Mouse (Mus musculus) forebrain, embryonic 15.5 days (tissue): ENCODE measurements at regions not wholly inside any gene's neighbourhood (a gene's known extent, or its start where the extent isn't known, plus 50 kb on each side); places are given as distances from the start of the nearest gene placed in this dataset.
"Not testable (repeated sequence)": the region's sequence is repeated elsewhere in the genome, so short reads cannot be mapped to it uniquely, and the experiment has no call there.

Source experiments
- ATAC-seq: fragments of 200-750 bp; cut with Nextera tagmentation; replicated peaks from 2 replicates; pipeline ENCODE4 v1.8.0; 2017; ENCODE audit warnings: mild to moderate bottlenecking, moderate TSS enrichment, moderate library complexity
- H3K27ac ChIP-seq: fragments of 300-500 bp; sonication (generic); replicated peaks from 2 replicates; pipeline ENCODE4 v1.5.1; 2015; ENCODE audit warnings: mild to moderate bottlenecking, inconsistent platforms
- H3K27me3 ChIP-seq: fragments of 300-500 bp; sonication (generic); 2 replicates; pipeline ENCODE4 v1.6.1; 2015; ENCODE audit warnings: inconsistent platforms
- H3K36me3 ChIP-seq: fragments of 300-500 bp; sonication (generic); 2 replicates; pipeline ENCODE4 v1.6.1; 2015; ENCODE audit warnings: mild to moderate bottlenecking, inconsistent platforms
- H3K4me1 ChIP-seq: fragments of 300-500 bp; sonication (generic); 2 replicates; pipeline ENCODE4 v1.6.1; 2015; ENCODE audit warnings: inconsistent platforms
- H3K4me2 ChIP-seq: fragments of 300-500 bp; sonication (generic); replicated peaks from 2 replicates; pipeline ENCODE4 v1.6.1; 2015; ENCODE audit warnings: mild to moderate bottlenecking, inconsistent platforms
- H3K4me3 ChIP-seq: fragments of 300-500 bp; sonication (generic); 2 replicates; pipeline ENCODE4 v1.5.1; 2015; ENCODE audit warnings: mild to moderate bottlenecking, inconsistent platforms
- H3K9ac ChIP-seq: fragments of 300-500 bp; sonication (generic); replicated peaks from 2 replicates; pipeline ENCODE4 v1.6.1; 2015; ENCODE audit warnings: mild to moderate bottlenecking, inconsistent platforms
- H3K9me3 ChIP-seq: fragments of 300-500 bp; sonication (generic); 2 replicates; pipeline ENCODE4 v1.6.1; 2016; ENCODE audit warnings: inconsistent platforms
- WGBS: fragments of 180-500 bp; shearing (Covaris S2); methylation state at CpG from one replicate; pipeline ENCODE4 v1.1.7; 2015; ENCODE audit warnings: mixed read lengths; 5-methylcytosine and 5-hydroxymethylcytosine counted together

- H3K4me2 ChIP-seq: no peak overlapping the region
- WGBS: 72% methylated on average over 7 of the region's 7 CpGs
- no peaks in the 10 kb centered on the region for H3K36me3 ChIP-seq
- H3K4me3 ChIP-seq: no peak overlapping the region
- no peak for ATAC-seq
- H3K9me3 ChIP-seq: no peaks in the 10 kb centered on the region
- no peak overlapping the region for H3K27ac ChIP-seq
- H3K9ac ChIP-seq: no peak overlapping the region
- no peaks in the 10 kb centered on the region for H3K27me3 ChIP-seq
- no peaks in the 10 kb centered on the region for H3K4me1 ChIP-seq
Measured at GRCm38 (mm10) chr16:76958597-76959392, 54.7 kb upstream of the Usp25 start.

- no peaks in the 10 kb centered on the region for H3K27me3 ChIP-seq
- no peak for ATAC-seq
- no peaks in the 10 kb centered on the region for H3K36me3 ChIP-seq
- H3K27ac ChIP-seq: no peak overlapping the region
- no peak overlapping the region for H3K9ac ChIP-seq
- H3K9me3 ChIP-seq: no peaks in the 10 kb centered on the region
- no peak overlapping the region for H3K4me3 ChIP-seq
- no peak overlapping the region for H3K4me2 ChIP-seq
- 78% methylated on average over 3 of the region's 3 CpGs for WGBS
- H3K4me1 ChIP-seq: no peaks in the 10 kb centered on the region
Measured at GRCm38 (mm10) chr16:76957491-76957890, 56.0 kb upstream of the Usp25 start.

- Histone ChIP-seq H3K4me1 (no peaks in the 10 kb centered on the region), H3K9me3 (no peaks in the 10 kb centered on the region), H3K4me2 (no peak overlapping the region), H3K4me3 (no peak overlapping the region), H3K36me3 (no peaks in the 10 kb centered on the region), H3K27ac (no peak overlapping the region), H3K9ac (no peak overlapping the region), H3K27me3 (no peaks in the 10 kb centered on the region)
- ATAC-seq: no peak
- 88% methylated on average over 7 of the region's 7 CpGs for WGBS
Measured at GRCm38 (mm10) chr16:76957090-76957489, 56.4 kb upstream of the Usp25 start.

GRCm38 (mm10) chr16:76950836-76951486 lies 62.5 kb upstream of the Usp25 start:
- H3K4me3 ChIP-seq: no peak overlapping the region
- no peak overlapping the region for H3K4me2 ChIP-seq
- no peaks in the 10 kb centered on the region for H3K9me3 ChIP-seq
- ATAC-seq: peak; percentile 89
- no peak overlapping the region for H3K9ac ChIP-seq
- no peaks in the 10 kb centered on the region for H3K36me3 ChIP-seq
- H3K27me3 ChIP-seq: no peaks in the 10 kb centered on the region
- no peak overlapping the region for H3K27ac ChIP-seq
- 61% methylated on average over 10 of the region's 10 CpGs for WGBS
- H3K4me1 ChIP-seq: peaks cover 7% of the 10 kb centered on the region; the same call in 1 of the 2 replicates

- Histone ChIP-seq H3K4me3 (no peak overlapping the region), H3K9ac (no peak overlapping the region), H3K9me3 (no peaks in the 10 kb centered on the region), H3K27me3 (no peaks in the 10 kb centered on the region), H3K36me3 (no peaks in the 10 kb centered on the region), H3K27ac (no peak overlapping the region), H3K4me1 (peaks cover 7% of the 10 kb centered on the region; the same call in 1 of the 2 replicates), H3K4me2 (no peak overlapping the region)
- 54% methylated on average over 5 of the region's 5 CpGs for WGBS
- ATAC-seq: no peak
Measured at GRCm38 (mm10) chr16:76947011-76947410, 66.5 kb upstream of the Usp25 start.

- Histone ChIP-seq H3K9me3 (no peaks in the 10 kb centered on the region), H3K27me3 (no peaks in the 10 kb centered on the region), H3K27ac (no peak overlapping the region), H3K9ac (no peak overlapping the region), H3K36me3 (no peaks in the 10 kb centered on the region), H3K4me1 (no peaks in the 10 kb centered on the region), H3K4me2 (no peak overlapping the region), H3K4me3 (no peak overlapping the region)
- 86% methylated on average over 2 of the region's 2 CpGs for WGBS
- no peak for ATAC-seq
Measured at GRCm38 (mm10) chr16:76938128-76938527, 75.4 kb upstream of the Usp25 start.

- ATAC-seq: no peak
- H3K27ac ChIP-seq: no peak overlapping the region
- H3K9me3 ChIP-seq: no peaks in the 10 kb centered on the region
- no peak overlapping the region for H3K4me3 ChIP-seq
- H3K27me3 ChIP-seq: no peaks in the 10 kb centered on the region
- WGBS: 91% methylated on average over 6 of the region's 6 CpGs
- H3K4me1 ChIP-seq: no peaks in the 10 kb centered on the region
- H3K9ac ChIP-seq: no peak overlapping the region
- H3K36me3 ChIP-seq: no peaks in the 10 kb centered on the region
- no peak overlapping the region for H3K4me2 ChIP-seq
Measured at GRCm38 (mm10) chr16:76927901-76928300, 85.6 kb upstream of the Usp25 start.

GRCm38 (mm10) chr16:76920137-76920536 lies 93.4 kb upstream of the Usp25 start:
- not testable (repeated sequence) for H3K27me3 ChIP-seq, H3K9me3 ChIP-seq, ATAC-seq, H3K4me3 ChIP-seq, H3K4me1 ChIP-seq, H3K4me2 ChIP-seq, H3K27ac ChIP-seq, H3K9ac ChIP-seq, H3K36me3 ChIP-seq
- 94% methylated on average over 11 of the region's 11 CpGs for WGBS

- no peaks in the 10 kb centered on the region for H3K9me3 ChIP-seq
- no peaks in the 10 kb centered on the region for H3K27me3 ChIP-seq
- 74% methylated on average over 2 of the region's 2 CpGs for WGBS
- H3K4me1 ChIP-seq: no peaks in the 10 kb centered on the region
- no peak for ATAC-seq
- no peak overlapping the region for H3K4me3 ChIP-seq
- no peak overlapping the region for H3K27ac ChIP-seq
- H3K9ac ChIP-seq: no peak overlapping the region
- H3K4me2 ChIP-seq: no peak overlapping the region
- no peaks in the 10 kb centered on the region for H3K36me3 ChIP-seq
Measured at GRCm38 (mm10) chr16:76918598-76918997, 94.9 kb upstream of the Usp25 start.

- Histone ChIP-seq H3K9me3 (no peaks in the 10 kb centered on the region), H3K27ac (no peak overlapping the region), H3K4me1 (no peaks in the 10 kb centered on the region), H3K9ac (no peak overlapping the region), H3K4me3 (no peak overlapping the region), H3K27me3 (no peaks in the 10 kb centered on the region), H3K36me3 (no peaks in the 10 kb centered on the region), H3K4me2 (no peak overlapping the region)
- WGBS: 64% methylated on average over 1 of the region's 1 CpGs
- no peak for ATAC-seq
Measured at GRCm38 (mm10) chr16:76914311-76914710, 99.2 kb upstream of the Usp25 start.

- no peaks in the 10 kb centered on the region for H3K36me3 ChIP-seq
- no peak overlapping the region for H3K4me2 ChIP-seq
- WGBS: 91% methylated on average over 11 of the region's 11 CpGs
- H3K27me3 ChIP-seq: no peaks in the 10 kb centered on the region
- no peak overlapping the region for H3K27ac ChIP-seq
- no peak for ATAC-seq
- no peak overlapping the region for H3K4me3 ChIP-seq
- no peaks in the 10 kb centered on the region for H3K9me3 ChIP-seq
- no peaks in the 10 kb centered on the region for H3K4me1 ChIP-seq
- no peak overlapping the region for H3K9ac ChIP-seq
Measured at GRCm38 (mm10) chr16:76905205-76905996, 108.1 kb upstream of the Usp25 start.

GRCm38 (mm10) chr16:76899083-76899482 lies 114.4 kb upstream of the Usp25 start:
- H3K36me3 ChIP-seq: no peaks in the 10 kb centered on the region
- H3K9ac ChIP-seq: no peak overlapping the region
- ATAC-seq: no peak
- peaks cover 4% of the 10 kb centered on the region; the same call in 1 of the 2 replicates for H3K4me1 ChIP-seq
- WGBS: 18% methylated on average over 7 of the region's 7 CpGs
- H3K4me3 ChIP-seq: no peak overlapping the region
- H3K4me2 ChIP-seq: no peak overlapping the region
- H3K27me3 ChIP-seq: no peaks in the 10 kb centered on the region
- no peaks in the 10 kb centered on the region for H3K9me3 ChIP-seq
- H3K27ac ChIP-seq: no peak overlapping the region
